Mouse (Mus musculus): Measurements from ENCODE around the gene Uchl3.

Gene Uchl3

DNA sequence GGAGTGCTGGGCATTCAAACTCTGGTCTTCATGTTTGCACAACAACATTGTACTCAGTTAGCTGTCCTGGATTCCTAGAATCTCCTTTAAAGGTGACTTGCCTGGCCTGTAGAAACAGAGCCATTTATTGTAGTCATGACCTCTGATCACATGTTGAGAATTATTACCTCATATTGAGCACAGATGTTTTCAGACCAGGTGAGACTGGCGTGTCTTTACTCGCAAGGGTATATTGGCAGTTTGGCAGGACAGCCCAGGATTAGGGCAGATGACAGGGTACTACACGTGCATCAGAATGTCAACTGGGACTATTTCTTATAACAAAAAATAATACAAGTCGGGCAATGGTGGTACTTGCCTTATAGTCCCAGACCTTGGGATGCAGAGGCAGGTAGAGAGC, 3.2 kb upstream of the Uchl3 start:
- H3K36me3 ChIP-seq (ENCODE audit: control insufficient read depth, insufficient read depth, low read length, poor library complexity, severe bottlenecking) = no peaks in the 10 kb centered on the region
- H3K27me3 ChIP-seq (ENCODE audit: control insufficient read depth, insufficient read depth, low read length, poor library complexity, severe bottlenecking) = no peaks in the 10 kb centered on the region
- DNase-seq (ENCODE audit: low read depth, low spot score) = no peak

DNA sequence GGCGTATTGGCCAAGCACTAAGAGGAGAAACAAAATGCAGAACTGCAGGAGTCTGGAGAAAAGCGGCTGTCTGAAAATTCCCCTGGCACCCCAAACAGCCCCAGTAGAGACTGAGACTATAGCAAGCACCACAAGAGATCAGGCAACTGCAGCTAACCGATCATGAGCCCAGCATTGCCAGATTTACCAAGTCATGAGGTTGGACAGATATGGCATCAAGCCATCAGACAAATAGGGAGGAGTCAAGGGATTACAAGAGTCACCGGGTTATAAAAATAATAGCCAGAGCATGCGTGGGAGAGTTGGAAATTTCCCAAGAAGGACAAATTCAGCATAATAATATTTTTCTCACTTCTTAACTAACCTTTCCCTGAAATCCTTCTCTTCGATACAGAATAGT, 1.2 kb upstream of the Uchl3 start:
- Histone ChIP-seq H3K36me3 (ENCODE audit: control insufficient read depth, insufficient read depth, low read length, poor library complexity, severe bottlenecking) (no peaks in the 10 kb centered on the region), H3K27me3 (ENCODE audit: control insufficient read depth, insufficient read depth, low read length, poor library complexity, severe bottlenecking) (no peaks in the 10 kb centered on the region)
- no peak for DNase-seq (ENCODE audit: low read depth, low spot score)

DNA sequence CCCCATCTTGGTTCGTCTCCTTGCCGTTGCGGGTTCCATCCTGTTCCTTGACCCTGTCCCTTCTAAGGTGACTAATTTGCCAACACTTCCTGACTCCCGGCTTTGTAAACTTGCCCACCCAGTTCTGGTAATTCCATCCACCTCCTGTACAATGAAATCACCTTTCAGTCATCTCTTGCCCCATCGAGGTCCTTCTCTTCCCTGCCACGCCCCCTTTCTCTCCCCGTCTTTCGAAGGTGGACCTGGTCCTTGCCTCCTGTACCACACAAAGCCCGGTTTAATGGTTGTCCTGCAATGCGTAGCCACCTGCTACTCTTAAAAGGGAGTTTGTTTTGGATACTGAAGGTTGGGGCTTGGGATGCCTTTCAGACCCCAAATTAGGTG, 751 bp downstream of the Uchl3 start:
- Histone ChIP-seq H3K36me3 (ENCODE audit: control insufficient read depth, insufficient read depth, low read length, poor library complexity, severe bottlenecking) (no peaks in the 10 kb centered on the region), H3K27me3 (ENCODE audit: control insufficient read depth, insufficient read depth, low read length, poor library complexity, severe bottlenecking) (no peaks in the 10 kb centered on the region)
- DNase-seq (ENCODE audit: low read depth, low spot score) = no peak

DNA sequence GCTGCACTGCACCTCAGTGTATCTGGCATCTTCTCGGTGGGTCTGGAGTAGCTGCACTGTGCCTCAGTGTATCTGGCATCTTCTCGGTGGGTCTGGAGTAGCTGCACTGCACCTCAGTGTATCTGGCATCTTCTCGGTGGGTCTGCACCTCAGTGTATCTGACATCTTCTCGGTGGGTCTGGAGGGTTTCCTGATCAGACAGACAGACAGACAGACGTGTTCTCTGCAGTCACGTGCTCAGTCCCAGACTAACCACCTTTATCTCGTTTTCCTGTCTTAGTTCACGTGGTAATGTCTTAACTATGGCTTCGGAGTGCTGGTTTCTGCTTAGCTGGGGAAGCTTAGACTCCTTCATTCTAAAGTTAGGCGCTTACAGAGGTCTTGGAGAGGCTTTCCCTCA, 2.5 kb downstream of the Uchl3 start:
- Histone ChIP-seq H3K36me3 (ENCODE audit: control insufficient read depth, insufficient read depth, low read length, poor library complexity, severe bottlenecking) (no peaks in the 10 kb centered on the region), H3K27me3 (ENCODE audit: control insufficient read depth, insufficient read depth, low read length, poor library complexity, severe bottlenecking) (no peaks in the 10 kb centered on the region)
- no peak for DNase-seq (ENCODE audit: low read depth, low spot score)

DNA sequence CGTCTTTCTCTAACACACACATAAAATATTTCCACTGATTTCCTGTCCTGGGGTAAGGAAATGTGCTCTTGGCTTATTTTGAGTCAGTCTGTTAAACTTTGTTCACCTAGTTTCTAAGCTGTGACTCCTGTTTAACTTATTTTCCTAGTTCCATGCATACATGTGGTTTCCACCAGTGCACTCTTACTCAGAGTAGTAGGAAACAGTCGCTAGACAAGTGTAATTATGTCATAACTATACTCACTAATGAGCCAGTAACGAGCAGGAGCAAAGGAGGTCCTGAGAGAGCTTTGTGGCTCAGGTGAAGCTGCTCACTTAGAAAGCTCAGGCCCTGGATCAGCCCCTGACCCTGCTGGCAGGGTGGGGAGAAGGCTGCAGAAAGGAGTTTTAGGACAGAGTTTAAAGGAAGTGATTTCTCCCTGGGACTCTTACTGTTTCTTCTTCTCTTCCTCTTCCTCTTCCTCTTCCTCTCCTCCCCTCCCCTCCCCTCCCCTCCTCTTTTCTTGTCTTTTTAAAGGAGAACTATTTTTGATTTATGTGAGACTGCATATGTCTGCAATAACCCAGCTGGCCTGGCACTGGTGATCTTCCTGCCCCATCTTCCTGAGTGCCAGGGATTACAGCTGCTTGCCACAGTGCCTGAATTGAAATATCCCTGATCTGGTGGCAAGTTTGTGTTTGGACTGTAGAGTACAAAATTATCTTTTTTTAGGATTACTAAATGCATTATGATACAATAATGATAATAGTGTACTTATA, 8.1 kb downstream of the Uchl3 start:
- H3K36me3 ChIP-seq (ENCODE audit: control insufficient read depth, insufficient read depth, low read length, poor library complexity, severe bottlenecking) = 0 out of 2 replicates have a peak, but pooled peaks cover 1% of the 10 kb centered on the region
- no peaks in the 10 kb centered on the region for H3K27me3 ChIP-seq (ENCODE audit: control insufficient read depth, insufficient read depth, low read length, poor library complexity, severe bottlenecking)
- DNase-seq (ENCODE audit: low read depth, low spot score) = peak; percentile 26

DNA sequence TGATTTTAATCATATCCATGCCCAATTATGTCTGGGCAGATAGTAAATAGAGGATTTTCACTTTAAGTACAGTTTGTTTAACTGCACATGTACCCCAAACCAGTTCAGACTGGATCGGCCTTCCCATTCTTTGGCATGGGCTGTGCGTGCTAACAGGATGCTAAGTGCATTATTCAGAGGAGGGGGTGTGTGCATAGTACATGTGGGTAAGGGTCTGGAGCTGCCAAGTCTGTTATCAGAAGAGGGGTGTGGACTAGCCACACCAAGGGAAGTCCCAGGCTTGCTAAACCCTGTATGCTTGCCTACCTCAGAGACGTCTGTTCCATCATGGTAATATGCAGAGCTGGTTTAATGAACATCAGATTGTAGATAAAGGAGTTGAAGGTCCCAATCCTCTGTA, 10.5 kb downstream of the Uchl3 start:
- peaks cover 1% of the 10 kb centered on the region; the same call in 1 of the 2 replicates for H3K36me3 ChIP-seq (ENCODE audit: control insufficient read depth, insufficient read depth, low read length, poor library complexity, severe bottlenecking)
- no peak for DNase-seq (ENCODE audit: low read depth, low spot score)
- H3K27me3 ChIP-seq (ENCODE audit: control insufficient read depth, insufficient read depth, low read length, poor library complexity, severe bottlenecking) = no peaks in the 10 kb centered on the region

DNA sequence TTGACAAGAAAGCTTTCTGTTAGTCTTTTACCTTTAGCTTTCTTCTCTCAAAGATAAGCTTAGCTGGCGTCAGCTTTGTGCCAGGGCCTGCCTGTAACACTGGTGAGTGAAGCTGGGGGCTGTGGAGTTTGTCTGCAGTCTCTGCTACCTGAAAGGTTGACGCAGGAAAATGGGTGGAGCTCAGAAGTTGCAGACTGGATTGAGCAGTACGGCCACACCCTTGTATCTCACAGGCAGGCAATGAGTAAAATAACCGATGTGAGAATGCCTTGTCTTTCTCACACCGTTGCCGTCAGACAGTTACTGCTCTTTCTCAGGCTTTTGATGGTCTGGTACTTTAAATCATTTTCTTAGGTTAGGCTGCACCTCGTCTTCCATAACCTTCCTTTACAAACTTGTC, 12.3 kb downstream of the Uchl3 start:
- no peak for DNase-seq (ENCODE audit: low read depth, low spot score)
- Histone ChIP-seq H3K36me3 (ENCODE audit: control insufficient read depth, insufficient read depth, low read length, poor library complexity, severe bottlenecking) (peaks cover 1% of the 10 kb centered on the region; the same call in 1 of the 2 replicates), H3K27me3 (ENCODE audit: control insufficient read depth, insufficient read depth, low read length, poor library complexity, severe bottlenecking) (no peaks in the 10 kb centered on the region)

DNA sequence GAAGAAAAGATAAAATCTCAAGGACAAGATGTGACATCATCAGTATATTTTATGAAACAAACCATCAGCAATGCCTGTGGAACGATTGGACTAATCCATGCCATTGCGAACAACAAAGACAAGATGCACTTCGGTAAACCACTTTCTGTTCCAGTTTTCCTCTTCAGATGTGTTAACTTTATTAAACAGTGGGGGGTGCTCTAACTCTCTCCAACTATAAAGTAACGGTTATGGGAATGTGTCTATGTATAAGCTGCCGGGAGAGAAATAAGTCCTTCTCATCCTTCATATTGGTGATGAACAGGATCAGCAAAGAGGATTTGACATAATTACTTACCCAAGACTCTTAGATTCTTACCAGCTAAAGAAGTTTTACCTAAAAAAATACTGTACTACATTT, 12.8 kb downstream of the Uchl3 start:
- H3K36me3 ChIP-seq (ENCODE audit: control insufficient read depth, insufficient read depth, low read length, poor library complexity, severe bottlenecking) = peaks cover 1% of the 10 kb centered on the region; the same call in 1 of the 2 replicates
- peak; percentile 25 for DNase-seq (ENCODE audit: low read depth, low spot score)
- no peaks in the 10 kb centered on the region for H3K27me3 ChIP-seq (ENCODE audit: control insufficient read depth, insufficient read depth, low read length, poor library complexity, severe bottlenecking)

DNA sequence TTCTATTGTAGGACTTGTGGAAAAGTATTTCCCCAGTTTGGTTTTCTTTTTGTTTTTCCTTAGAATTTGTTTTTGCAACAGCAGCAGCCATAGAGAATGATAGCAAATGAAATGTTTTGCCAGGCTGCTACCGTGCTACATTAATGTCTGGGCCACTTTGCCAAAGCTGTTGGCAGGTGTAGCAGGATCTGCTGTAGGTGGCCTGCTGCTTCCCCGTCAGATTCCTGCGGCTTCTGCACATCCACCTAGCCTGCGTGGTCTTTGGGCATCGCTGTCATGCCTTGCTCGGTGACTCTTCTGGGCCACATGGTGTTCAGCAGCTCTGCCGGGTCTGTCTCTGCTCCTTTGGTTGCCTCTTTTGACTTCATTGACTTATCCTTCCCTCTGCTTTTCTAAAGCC, 14.9 kb downstream of the Uchl3 start:
- no peak for DNase-seq (ENCODE audit: low read depth, low spot score)
- Histone ChIP-seq H3K36me3 (ENCODE audit: control insufficient read depth, insufficient read depth, low read length, poor library complexity, severe bottlenecking) (peaks cover 1% of the 10 kb centered on the region; the same call in 1 of the 2 replicates), H3K27me3 (ENCODE audit: control insufficient read depth, insufficient read depth, low read length, poor library complexity, severe bottlenecking) (no peaks in the 10 kb centered on the region)

DNA sequence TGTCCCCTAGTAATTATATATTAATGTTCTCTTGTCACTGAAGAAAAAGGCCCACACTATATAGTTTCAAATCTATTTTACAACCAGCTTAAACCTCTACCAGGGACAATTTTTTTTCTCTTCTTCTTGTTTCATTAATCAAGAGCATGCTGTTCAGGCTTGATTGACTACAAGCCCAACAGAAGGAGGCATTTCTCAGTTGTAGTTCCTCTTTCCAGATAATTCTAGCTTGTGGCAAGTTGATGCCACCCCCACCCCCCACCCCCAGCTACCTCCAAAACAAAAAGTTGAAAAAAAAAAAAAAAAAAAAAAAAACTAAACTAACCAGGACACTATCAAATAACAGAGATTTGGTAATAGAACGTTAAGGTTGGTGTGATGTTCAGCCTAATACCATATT, 18.5 kb downstream of the Uchl3 start:
- peak; percentile 78 for DNase-seq (ENCODE audit: low read depth, low spot score)
- no peaks in the 10 kb centered on the region for H3K27me3 ChIP-seq (ENCODE audit: control insufficient read depth, insufficient read depth, low read length, poor library complexity, severe bottlenecking)
- H3K36me3 ChIP-seq (ENCODE audit: control insufficient read depth, insufficient read depth, low read length, poor library complexity, severe bottlenecking) = no peaks in the 10 kb centered on the region; the same call in 1 of the 2 replicates

DNA sequence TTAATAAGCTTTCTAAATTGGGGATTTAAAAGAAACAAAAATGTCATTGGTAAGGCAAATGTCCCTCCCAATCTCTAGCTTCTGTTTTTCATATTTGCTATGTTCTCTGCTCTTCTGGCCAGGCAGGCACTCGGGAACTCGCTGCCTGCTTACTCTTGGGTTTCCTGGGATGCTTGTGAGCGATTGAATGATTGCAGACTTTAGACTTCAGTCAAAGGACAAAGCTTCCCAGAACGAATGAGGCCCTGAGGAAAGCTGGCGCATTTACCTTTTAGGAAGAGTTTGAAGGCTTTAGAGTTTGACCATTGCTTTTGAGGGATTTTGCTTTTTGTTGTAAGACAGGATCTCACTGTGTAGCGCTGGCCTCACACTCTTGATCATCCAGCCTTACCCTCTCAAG, 33.9 kb downstream of the Uchl3 start:
- H3K27me3 ChIP-seq (ENCODE audit: control insufficient read depth, insufficient read depth, low read length, poor library complexity, severe bottlenecking) = no peaks in the 10 kb centered on the region
- no peak for DNase-seq (ENCODE audit: low read depth, low spot score)
- 0 out of 2 replicates have a peak, but pooled peaks cover 4% of the 10 kb centered on the region for H3K36me3 ChIP-seq (ENCODE audit: control insufficient read depth, insufficient read depth, low read length, poor library complexity, severe bottlenecking)

DNA sequence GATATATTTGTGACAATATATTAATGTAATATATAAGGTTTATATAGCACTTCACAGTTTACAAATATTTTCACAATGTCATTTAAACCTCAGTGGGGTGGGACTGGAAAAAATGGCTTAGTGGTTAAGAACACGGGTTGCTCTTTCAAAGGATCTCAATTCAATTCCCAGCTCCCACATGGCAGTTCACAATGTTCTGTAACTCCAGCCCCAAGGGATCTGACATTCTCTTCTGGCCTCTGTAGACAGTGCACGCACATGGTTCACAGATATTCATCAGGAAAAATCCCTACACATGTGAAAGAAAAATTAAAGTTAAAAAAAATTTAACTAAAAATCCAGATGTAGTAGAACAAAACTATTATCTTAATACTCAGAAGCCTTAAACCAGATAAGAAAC, 34.6 kb downstream of the Uchl3 start:
- Histone ChIP-seq H3K27me3 (ENCODE audit: control insufficient read depth, insufficient read depth, low read length, poor library complexity, severe bottlenecking) (no peaks in the 10 kb centered on the region), H3K36me3 (ENCODE audit: control insufficient read depth, insufficient read depth, low read length, poor library complexity, severe bottlenecking) (peaks cover 4% of the 10 kb centered on the region; the same call in 1 of the 2 replicates)
- no peak for DNase-seq (ENCODE audit: low read depth, low spot score)

DNA sequence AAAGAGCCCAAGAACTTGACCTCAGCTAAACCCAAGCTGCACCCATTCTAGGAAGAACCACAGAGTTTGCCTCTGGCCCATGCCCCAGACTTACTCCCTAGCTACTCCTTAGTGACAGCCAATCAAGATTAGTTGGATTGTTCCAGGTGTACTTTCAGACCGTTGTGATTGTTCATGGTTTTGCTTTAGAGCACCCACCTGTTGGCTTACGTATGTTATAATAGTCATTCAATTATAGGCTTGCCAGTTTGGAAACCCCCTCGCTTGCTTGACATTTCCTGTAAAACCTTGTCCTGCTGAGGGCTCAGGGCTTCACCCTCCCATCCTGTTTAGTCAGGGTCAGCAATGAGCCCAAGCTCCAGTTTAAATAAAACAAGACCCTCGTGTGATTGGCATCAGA, 50.7 kb downstream of the Uchl3 start:
- DNase-seq (ENCODE audit: low read depth, low spot score) = peak; percentile 52
- no peaks in the 10 kb centered on the region for H3K36me3 ChIP-seq (ENCODE audit: control insufficient read depth, insufficient read depth, low read length, poor library complexity, severe bottlenecking)
- no peaks in the 10 kb centered on the region for H3K27me3 ChIP-seq (ENCODE audit: control insufficient read depth, insufficient read depth, low read length, poor library complexity, severe bottlenecking)

DNA sequence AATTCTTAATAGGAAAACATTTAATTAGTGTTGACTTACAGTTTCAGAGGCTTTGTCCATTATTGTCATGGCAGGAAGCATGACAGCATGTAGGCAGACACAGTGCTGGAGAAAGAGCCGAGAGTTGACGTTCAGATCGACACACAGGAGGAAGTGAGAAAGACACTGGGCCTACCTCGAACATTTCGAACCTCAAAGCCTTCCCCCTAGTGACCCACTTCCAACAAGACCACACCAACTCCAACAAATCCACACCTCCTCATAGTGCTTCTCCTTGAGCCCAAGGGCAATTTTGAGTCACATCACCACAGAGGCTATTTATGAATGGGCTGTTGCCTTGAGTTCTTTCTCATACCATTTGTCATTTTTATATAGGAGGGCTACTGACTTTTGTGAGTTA, 53.3 kb downstream of the Uchl3 start:
- DNase-seq (ENCODE audit: low read depth, low spot score) = peak; percentile 42
- H3K27me3 ChIP-seq (ENCODE audit: control insufficient read depth, insufficient read depth, low read length, poor library complexity, severe bottlenecking) = no peaks in the 10 kb centered on the region
- no peaks in the 10 kb centered on the region for H3K36me3 ChIP-seq (ENCODE audit: control insufficient read depth, insufficient read depth, low read length, poor library complexity, severe bottlenecking)

DNA sequence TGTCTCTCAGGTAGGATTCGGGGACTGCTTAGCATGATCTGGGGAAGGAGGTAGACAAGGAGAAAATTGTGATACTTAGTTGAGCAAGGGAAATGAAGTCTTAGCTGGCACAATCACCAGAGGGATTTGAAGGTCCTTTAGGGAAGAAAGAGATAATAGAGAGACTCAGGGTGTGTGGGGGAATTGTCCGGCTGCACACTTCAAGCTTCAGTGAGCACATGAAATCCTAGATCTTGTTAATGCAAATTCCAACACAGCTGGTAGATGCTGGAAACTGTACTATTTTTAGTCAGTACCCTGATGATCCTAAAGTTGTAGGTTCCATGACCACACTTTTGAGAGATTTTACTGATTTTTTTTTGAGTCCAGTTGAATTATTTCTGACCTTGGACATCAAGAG, 60.6 kb downstream of the Uchl3 start:
- no peak for DNase-seq (ENCODE audit: low read depth, low spot score)
- no peaks in the 10 kb centered on the region for H3K27me3 ChIP-seq (ENCODE audit: control insufficient read depth, insufficient read depth, low read length, poor library complexity, severe bottlenecking)
- H3K36me3 ChIP-seq (ENCODE audit: control insufficient read depth, insufficient read depth, low read length, poor library complexity, severe bottlenecking) = no peaks in the 10 kb centered on the region
